Mouse (Mus musculus) embryonic facial prominence, embryonic 13.5 days (tissue): ENCODE results near the gene Cmtm1. TPM values are rescaled to one million over a fixed set of nuclear protein-coding genes. Genes with fewer than 3 reads are reported as not detected.
"Not testable (repeated sequence)": the region's sequence is repeated elsewhere in the genome, so short reads cannot be mapped to it uniquely, and the experiment has no call there.

Experiments
- ATAC-seq: fragments of 200-750 bp; cut with Nextera tagmentation; 2 replicates; pipeline ENCODE4 v1.8.0; 2017; ENCODE audit warnings: low read depth; ENCODE audit not compliant: insufficient number of reproducible peaks, insufficient read depth, low FRiP score, low TSS enrichment
- H3K27ac ChIP-seq: fragments of 300-500 bp; sonication (generic); 2 replicates; pipeline ENCODE4 v1.5.1; 2015; ENCODE audit warnings: moderate library complexity, mild to moderate bottlenecking, inconsistent platforms
- H3K27me3 ChIP-seq: fragments of 300-500 bp; sonication (generic); 2 replicates; pipeline ENCODE4 v1.6.1; 2015; ENCODE audit warnings: mild to moderate bottlenecking, inconsistent platforms
- H3K36me3 ChIP-seq: fragments of 300-500 bp; sonication (generic); 2 replicates; pipeline ENCODE4 v1.6.1; 2015; ENCODE audit warnings: mild to moderate bottlenecking, inconsistent platforms
- H3K4me1 ChIP-seq: fragments of 300-500 bp; sonication (generic); 2 replicates; pipeline ENCODE4 v1.6.1; 2015; ENCODE audit warnings: inconsistent platforms
- H3K4me2 ChIP-seq: fragments of 300-500 bp; sonication (generic); 2 replicates; pipeline ENCODE4 v1.6.1; 2015; ENCODE audit warnings: moderate library complexity, mild to moderate bottlenecking, inconsistent platforms
- H3K4me3 ChIP-seq: fragments of 300-500 bp; sonication (generic); 2 replicates; pipeline ENCODE4 v1.5.1; 2015; ENCODE audit warnings: mild to moderate bottlenecking, inconsistent platforms
- H3K9ac ChIP-seq: fragments of 300-500 bp; sonication (generic); 2 replicates; pipeline ENCODE4 v1.6.1; 2015; ENCODE audit warnings: mild to moderate bottlenecking, inconsistent platforms
- H3K9me3 ChIP-seq: fragments of 300-500 bp; sonication (generic); 2 replicates; pipeline ENCODE4 v1.6.1; 2016; ENCODE audit warnings: inconsistent platforms
- WGBS: fragments of 180-500 bp; shearing (Covaris S2); methylation state at CpG from one replicate; pipeline ENCODE4 v1.1.7; 2015; ENCODE audit warnings: mixed read lengths; 5-methylcytosine and 5-hydroxymethylcytosine counted together
- polyA plus RNA-seq: library from polyadenylated mRNA; unstranded; fragments of >200 nt; fragmentation: Nextera tagmentation; extraction: Ambion mirVana; gene quantifications from 2 replicates; pipeline ENCODE4 v1.2.1, GENCODE M21; 2015

The Cmtm1 gene
- polyA plus RNA-seq, result not detected in 2 replicates

- H3K4me2 ChIP-seq, H3K27me3 ChIP-seq, H3K4me1 ChIP-seq, H3K9me3 ChIP-seq, H3K36me3 ChIP-seq, H3K27ac ChIP-seq, H3K4me3 ChIP-seq, H3K9ac ChIP-seq: not testable (repeated sequence)
- 0 out of 2 replicates have a peak, but pooled peaks have one; percentile 26 for ATAC-seq
- WGBS, result 90% methylated on average over 36 of the region's 36 CpGs
These were observed at the start of gene Cmtm1, which contains the start of gene Gm45711 for GRCm38 (mm10) chr8:104309441-104310155. Gene Cmtm1 (minus strand): TSS chr8:104310145. Gene Gm45711 (minus strand): TSS chr8:104310081.

- H3K9me3 ChIP-seq, result no peaks in the 10 kb centered on the region
- no peak overlapping the region for H3K4me2 ChIP-seq
- H3K27me3 ChIP-seq, result no peaks in the 10 kb centered on the region
- no peak for ATAC-seq
- H3K4me3 ChIP-seq, result no peak overlapping the region
- WGBS, result 86% methylated on average over 3 of the region's 3 CpGs
- peaks cover 9% of the 10 kb centered on the region; the same call in 1 of the 2 replicates for H3K4me1 ChIP-seq
- no peak overlapping the region for H3K27ac ChIP-seq
- H3K9ac ChIP-seq, result no peak overlapping the region
- H3K36me3 ChIP-seq, result peaks cover 30% of the 10 kb centered on the region
These were observed 48.7 kb upstream of the Cmtm1 start for GRCm38 (mm10) chr8:104358637-104359036.

GRCm38 (mm10) chr8:104354504-104354903, 44.6 kb upstream of the Cmtm1 start:
- WGBS, result 92% methylated on average over 10 of the region's 10 CpGs
- H3K36me3 ChIP-seq, result peaks cover 41% of the 10 kb centered on the region
- ATAC-seq, result no peak; the same call in 1 of the 2 replicates
- H3K4me2 ChIP-seq, result no peak overlapping the region
- H3K27me3 ChIP-seq, result no peaks in the 10 kb centered on the region
- H3K9ac ChIP-seq, result no peak overlapping the region
- H3K27ac ChIP-seq, result no peak overlapping the region
- H3K9me3 ChIP-seq, result no peaks in the 10 kb centered on the region
- H3K4me1 ChIP-seq, result peaks cover 2% of the 10 kb centered on the region; the same call in 1 of the 2 replicates
- H3K4me3 ChIP-seq, result no peak overlapping the region

GRCm38 (mm10) chr8:104353186-104353585, 43.2 kb upstream of the Cmtm1 start:
- Histone ChIP-seq H3K4me1 (no peaks in the 10 kb centered on the region), H3K27ac (no peak overlapping the region), H3K9me3 (no peaks in the 10 kb centered on the region), H3K36me3 (peaks cover 41% of the 10 kb centered on the region), H3K27me3 (no peaks in the 10 kb centered on the region), H3K9ac (no peak overlapping the region), H3K4me2 (no peak overlapping the region), H3K4me3 (no peak overlapping the region)
- WGBS, result 55% methylated on average over 5 of the region's 5 CpGs
- ATAC-seq, result no peak

GRCm38 (mm10) chr8:104350047-104350446, 40.1 kb upstream of the Cmtm1 start:
- no peak overlapping the region for H3K4me2 ChIP-seq
- no peaks in the 10 kb centered on the region for H3K4me1 ChIP-seq
- no peak overlapping the region for H3K9ac ChIP-seq
- no peak for ATAC-seq
- no peaks in the 10 kb centered on the region for H3K27me3 ChIP-seq
- peaks cover 53% of the 10 kb centered on the region for H3K36me3 ChIP-seq
- H3K4me3 ChIP-seq, result no peak overlapping the region
- H3K27ac ChIP-seq, result no peak overlapping the region
- H3K9me3 ChIP-seq, result no peaks in the 10 kb centered on the region
- 75% methylated on average over 13 of the region's 13 CpGs for WGBS

- no peak for ATAC-seq
- no peak overlapping the region for H3K4me2 ChIP-seq
- no peaks in the 10 kb centered on the region for H3K4me1 ChIP-seq
- no peak overlapping the region for H3K4me3 ChIP-seq
- H3K36me3 ChIP-seq, result peaks cover 51% of the 10 kb centered on the region
- no peak overlapping the region for H3K9ac ChIP-seq
- no peak overlapping the region for H3K27ac ChIP-seq
- H3K9me3 ChIP-seq, result no peaks in the 10 kb centered on the region
- no peaks in the 10 kb centered on the region for H3K27me3 ChIP-seq
- WGBS, result 82% methylated on average over 5 of the region's 5 CpGs
These were observed 39.0 kb upstream of the Cmtm1 start for GRCm38 (mm10) chr8:104348971-104349370.

GRCm38 (mm10) chr8:104346706-104347105, 36.8 kb upstream of the Cmtm1 start:
- H3K4me3 ChIP-seq, result no peak overlapping the region
- H3K9ac ChIP-seq, result no peak overlapping the region
- H3K27me3 ChIP-seq, result no peaks in the 10 kb centered on the region
- H3K4me1 ChIP-seq, result peaks cover 13% of the 10 kb centered on the region
- H3K9me3 ChIP-seq, result no peaks in the 10 kb centered on the region
- no peak overlapping the region for H3K27ac ChIP-seq
- peaks cover 46% of the 10 kb centered on the region for H3K36me3 ChIP-seq
- no peak overlapping the region for H3K4me2 ChIP-seq
- WGBS, result 63% methylated on average over 12 of the region's 12 CpGs
- no peak for ATAC-seq

GRCm38 (mm10) chr8:104344622-104345021, 34.7 kb upstream of the Cmtm1 start:
- Histone ChIP-seq H3K4me2 (no peak overlapping the region), H3K9ac (no peak overlapping the region), H3K36me3 (peaks cover 40% of the 10 kb centered on the region), H3K9me3 (no peaks in the 10 kb centered on the region), H3K27me3 (no peaks in the 10 kb centered on the region), H3K4me3 (no peak overlapping the region), H3K27ac (no peak overlapping the region), H3K4me1 (peaks cover 18% of the 10 kb centered on the region)
- 89% methylated on average over 5 of the region's 5 CpGs for WGBS
- ATAC-seq, result no peak

- no peak overlapping the region for H3K27ac ChIP-seq
- 10% methylated on average over 7 of the region's 7 CpGs for WGBS
- no peak overlapping the region for H3K4me3 ChIP-seq
- no peak overlapping the region for H3K9ac ChIP-seq
- H3K4me1 ChIP-seq, result peaks cover 21% of the 10 kb centered on the region
- H3K27me3 ChIP-seq, result no peaks in the 10 kb centered on the region
- no peaks in the 10 kb centered on the region for H3K9me3 ChIP-seq
- H3K4me2 ChIP-seq, result no peak overlapping the region
- peaks cover 40% of the 10 kb centered on the region for H3K36me3 ChIP-seq
- ATAC-seq, result no peak
These were observed 34.0 kb upstream of the Cmtm1 start for GRCm38 (mm10) chr8:104343957-104344356.

- WGBS, result 78% methylated on average over 5 of the region's 5 CpGs
- H3K36me3 ChIP-seq, result peaks cover 35% of the 10 kb centered on the region
- no peak overlapping the region for H3K27ac ChIP-seq
- H3K9me3 ChIP-seq, result no peaks in the 10 kb centered on the region
- H3K9ac ChIP-seq, result peak overlapping the region; percentile 7; the same call in 1 of the 2 replicates
- no peaks in the 10 kb centered on the region for H3K27me3 ChIP-seq
- H3K4me1 ChIP-seq, result peaks cover 21% of the 10 kb centered on the region
- no peak overlapping the region for H3K4me3 ChIP-seq
- no peak overlapping the region for H3K4me2 ChIP-seq
- ATAC-seq, result no peak
These were observed 32.5 kb upstream of the Cmtm1 start for GRCm38 (mm10) chr8:104342426-104342825.

- no peak for ATAC-seq
- Histone ChIP-seq H3K27me3 (no peaks in the 10 kb centered on the region), H3K9me3 (no peaks in the 10 kb centered on the region), H3K27ac (peak overlapping the region; percentile 90), H3K4me3 (peak overlapping the region; percentile 74), H3K4me2 (peak overlapping the region; percentile 74), H3K4me1 (peaks cover 21% of the 10 kb centered on the region), H3K9ac (peak overlapping the region; percentile 96), H3K36me3 (peaks cover 27% of the 10 kb centered on the region)
- WGBS, result 38% methylated on average over 6 of the region's 6 CpGs
These were observed 31.7 kb upstream of the Cmtm1 start for GRCm38 (mm10) chr8:104341678-104342077.

- Histone ChIP-seq H3K36me3 (peaks cover 22% of the 10 kb centered on the region), H3K4me2 (peak overlapping the region; percentile 74), H3K27ac (peak overlapping the region; percentile 90), H3K9ac (peak overlapping the region; percentile 96), H3K27me3 (no peaks in the 10 kb centered on the region), H3K4me3 (peak overlapping the region; percentile 74), H3K9me3 (no peaks in the 10 kb centered on the region), H3K4me1 (peaks cover 21% of the 10 kb centered on the region)
- under 1% methylated on average over 24 of the region's 24 CpGs for WGBS
- ATAC-seq, result peak; percentile 56
These were observed 31.2 kb upstream of the Cmtm1 start for GRCm38 (mm10) chr8:104341106-104341561.
